Mouse (Mus musculus) neural tube, embryonic 14.5 days (tissue): ENCODE results near the gene Alk. TPM values are rescaled to one million over a fixed set of nuclear protein-coding genes. Genes with fewer than 3 reads are reported as not detected.

Experiments used
- ATAC-seq: fragments of 200-750 bp; cut with Nextera tagmentation; 2 replicates; pipeline ENCODE4 v1.8.0; 2017; ENCODE audit warnings: low read depth, mild to moderate bottlenecking, moderate TSS enrichment, moderate library complexity
- H3K27ac ChIP-seq: fragments of 300-500 bp; sonication (generic); 2 replicates; pipeline ENCODE4 v1.5.1; 2014; ENCODE audit warnings: low read depth, mild to moderate bottlenecking, control low read depth, low read length, moderate library complexity, mixed read lengths
- H3K27me3 ChIP-seq: fragments of 300-500 bp; sonication (generic); 2 replicates; pipeline ENCODE4 v1.6.1; 2014; ENCODE audit warnings: low read length; ENCODE audit not compliant: control insufficient read depth, insufficient read depth
- H3K36me3 ChIP-seq: fragments of 300-500 bp; sonication (generic); 2 replicates; pipeline ENCODE4 v1.6.1; 2014; ENCODE audit warnings: low read length, mixed read lengths; ENCODE audit not compliant: control insufficient read depth, insufficient read depth
- H3K4me1 ChIP-seq: fragments of 300-500 bp; sonication (generic); 2 replicates; pipeline ENCODE4 v1.6.1; 2014; ENCODE audit warnings: low read length; ENCODE audit not compliant: control insufficient read depth, insufficient read depth
- H3K4me2 ChIP-seq: fragments of 300-500 bp; sonication (generic); 2 replicates; pipeline ENCODE4 v1.6.1; 2014; ENCODE audit warnings: mild to moderate bottlenecking, low read depth, low read length, control low read depth
- H3K4me3 ChIP-seq: fragments of 300-500 bp; sonication (generic); 2 replicates; pipeline ENCODE4 v1.5.1; 2014; ENCODE audit warnings: low read depth, low read length, control low read depth, mixed read lengths
- H3K9ac ChIP-seq: fragments of 300-500 bp; sonication (generic); replicated peaks from 2 replicates; pipeline ENCODE4 v1.6.1; 2014; ENCODE audit warnings: low read depth, mild to moderate bottlenecking, control low read depth, low read length, mixed read lengths
- H3K9me3 ChIP-seq: fragments of 300-500 bp; sonication (generic); 2 replicates; pipeline ENCODE4 v1.6.1; 2016; ENCODE audit warnings: low read length; ENCODE audit not compliant: control insufficient read depth
- WGBS: fragments of 180-500 bp; shearing (Covaris S2); extraction: QIAGEN DNeasy Blood & Tissue Kit; methylation state at CpG from one replicate; pipeline ENCODE4 v1.1.7; 2014; 5-methylcytosine and 5-hydroxymethylcytosine counted together
- polyA plus RNA-seq: library from polyadenylated mRNA; unstranded; fragments of >200 nt; fragmentation: Nextera tagmentation; extraction: Ambion mirVana; gene quantifications from 2 replicates; pipeline ENCODE4 v1.2.1, GENCODE M21; 2014

The Alk gene
- polyA plus RNA-seq = 4.8 and 5.2 TPM in 2 replicates

- Histone ChIP-seq H3K9me3 (no peaks in the 10 kb centered on the region), H3K27me3 (peaks cover 4% of the 10 kb centered on the region), H3K27ac (peak within 1 kb of the TSS; percentile 10; the same call in 1 of the 2 replicates), H3K36me3 (no peaks in the 10 kb centered on the region), H3K9ac (peak within 1 kb of the TSS; percentile 55), H3K4me3 (peak within 1 kb of the TSS; percentile 56), H3K4me2 (peak within 1 kb of the TSS; percentile 93), H3K4me1 (peaks cover 11% of the 10 kb centered on the region)
- under 1% methylated on average over 31 of the region's 32 CpGs for WGBS
- peak; percentile 96 for ATAC-seq
Measured at GRCm38 (mm10) chr17:72604610-72604980, at the start of gene Alk. Gene Alk (minus strand): TSS chr17:72604627.

- Histone ChIP-seq H3K4me2 (no peak overlapping the region), H3K27ac (no peak overlapping the region), H3K9me3 (no peaks in the 10 kb centered on the region), H3K36me3 (no peaks in the 10 kb centered on the region), H3K9ac (no peak overlapping the region), H3K27me3 (no peaks in the 10 kb centered on the region), H3K4me1 (no peaks in the 10 kb centered on the region), H3K4me3 (no peak overlapping the region)
- ATAC-seq = no peak
- WGBS = 81% methylated on average over 1 of the region's 1 CpGs
Measured at GRCm38 (mm10) chr17:72652801-72653200, 48.4 kb upstream of the Alk start.

- no peak overlapping the region for H3K27ac ChIP-seq
- 82% methylated on average over 6 of the region's 6 CpGs for WGBS
- ATAC-seq = no peak
Measured at GRCm38 (mm10) chr17:72648607-72649217, 44.3 kb upstream of the Alk start.

GRCm38 (mm10) chr17:72646167-72646566 is 41.7 kb upstream of the Alk start:
- H3K4me3 ChIP-seq = no peak overlapping the region
- WGBS = 73% methylated on average over 5 of the region's 5 CpGs
- no peak for ATAC-seq
- no peaks in the 10 kb centered on the region for H3K9me3 ChIP-seq
- H3K4me1 ChIP-seq = no peaks in the 10 kb centered on the region
- no peak overlapping the region for H3K9ac ChIP-seq
- H3K4me2 ChIP-seq = no peak overlapping the region
- no peaks in the 10 kb centered on the region for H3K36me3 ChIP-seq
- no peak overlapping the region for H3K27ac ChIP-seq
- no peaks in the 10 kb centered on the region for H3K27me3 ChIP-seq

More at GRCm38 (mm10) chr17:72648607-72649217, 44.3 kb upstream of the Alk start:
- Histone ChIP-seq H3K27me3 (no peaks in the 10 kb centered on the region), H3K4me1 (no peaks in the 10 kb centered on the region), H3K4me3 (no peak overlapping the region), H3K4me2 (no peak overlapping the region), H3K9ac (no peak overlapping the region), H3K36me3 (no peaks in the 10 kb centered on the region), H3K9me3 (no peaks in the 10 kb centered on the region)

GRCm38 (mm10) chr17:72640095-72640494 is 35.7 kb upstream of the Alk start:
- H3K9me3 ChIP-seq = no peaks in the 10 kb centered on the region
- no peak overlapping the region for H3K9ac ChIP-seq
- 73% methylated on average over 4 of the region's 4 CpGs for whole genome bisulfite sequencing
- no peak overlapping the region for H3K27ac ChIP-seq
- no peaks in the 10 kb centered on the region for H3K36me3 ChIP-seq
- no peak overlapping the region for H3K4me3 ChIP-seq
- H3K4me2 ChIP-seq = no peak overlapping the region
- ATAC-seq = no peak
- H3K27me3 ChIP-seq = no peaks in the 10 kb centered on the region
- no peaks in the 10 kb centered on the region for H3K4me1 ChIP-seq

- no peak overlapping the region for H3K4me3 ChIP-seq
- H3K36me3 ChIP-seq = no peaks in the 10 kb centered on the region
- no peak for ATAC-seq
- H3K27ac ChIP-seq = no peak overlapping the region
- no peak overlapping the region for H3K4me2 ChIP-seq
- no peak overlapping the region for H3K9ac ChIP-seq
- WGBS = 86% methylated on average over 7 of the region's 7 CpGs
- no peaks in the 10 kb centered on the region for H3K9me3 ChIP-seq
- no peaks in the 10 kb centered on the region for H3K27me3 ChIP-seq
- no peaks in the 10 kb centered on the region for H3K4me1 ChIP-seq
Measured at GRCm38 (mm10) chr17:72639400-72639799, 35.0 kb upstream of the Alk start.

GRCm38 (mm10) chr17:72606251-72606650 is 1.8 kb upstream of the Alk start:
- Histone ChIP-seq H3K9ac (no peak overlapping the region), H3K27ac (no peak overlapping the region), H3K4me1 (peaks cover 11% of the 10 kb centered on the region), H3K4me2 (no peak overlapping the region), H3K27me3 (peaks cover 4% of the 10 kb centered on the region), H3K36me3 (no peaks in the 10 kb centered on the region), H3K9me3 (no peaks in the 10 kb centered on the region), H3K4me3 (no peak overlapping the region)
- WGBS = 7% methylated on average over 4 of the region's 4 CpGs
- no peak for ATAC-seq

GRCm38 (mm10) chr17:72603886-72604609 is 379 bp downstream of the Alk start:
- Histone ChIP-seq H3K4me1 (peaks cover 11% of the 10 kb centered on the region), H3K27ac (no peak overlapping the region; the same call in 1 of the 2 replicates), H3K36me3 (no peaks in the 10 kb centered on the region), H3K4me3 (peak overlapping the region; percentile 56), H3K9ac (peak overlapping the region; percentile 29; the same call in 1 of the 2 replicates), H3K9me3 (no peaks in the 10 kb centered on the region), H3K27me3 (peaks cover 4% of the 10 kb centered on the region), H3K4me2 (peak overlapping the region; percentile 93)
- peak; percentile 72 for ATAC-seq
- WGBS = 1% methylated on average over 51 of the region's 51 CpGs
